Mouse (Mus musculus): ENCODE measurements at regions not wholly inside any gene's neighbourhood (a gene's known extent, or its start where the extent isn't known, plus 50 kb on each side); places are given as distances from the start of the nearest gene placed in this dataset.

GRCm38 (mm10) chr16:54943808-54944315 lies 353.9 kb downstream of the Zpld1 start:
- TF ChIP-seq HCFC1 (IDR thresholded peaks at IDR 0.05; ENCODE audit: borderline replicate concordance, insufficient read depth, low read length), result no peak
- TF ChIP-seq MAFK (IDR thresholded peaks at IDR 0.05; ENCODE audit: insufficient read depth, low read depth, low read length), result no peak
- TF ChIP-seq ZC3H11A (IDR thresholded peaks at IDR 0.05; ENCODE audit: borderline replicate concordance, low read depth, low read length), result no peak
